10 mouse cellular contexts compared by ENCODE assay signal in genomic region chr17:45806430-45806829, GRCm38 (mm10).
DNase-seq lines count a peak whose midpoint lies in the region; ATAC-seq and TF ChIP-seq lines count a peak whose summit lies in the region.
"Had no signal": no experiment of that assay in that cellular context is flagged by ENCODE, and none has a peak within 500 bp of the region (broad histone marks: within the 10 kb centered on the region; RNA-seq: fewer than 3 reads in every experiment).

No protein-coding gene starts in this region.

- TF ChIP-seq CTCF in lung, embryonic 14.5 days (IDR thresholded peaks at IDR 0.05; ENCODE audit: low read depth): no peak

- H3K9me3 ChIP-seq in forebrain, embryonic 12.5 days: no peaks in the 10 kb centered on the region
- no peaks in the 10 kb centered on the region for H3K9me3 ChIP-seq in forebrain, embryonic 14.5 days (replicated peaks; ENCODE audit: control insufficient read depth, low read length)
- no peaks in the 10 kb centered on the region for H3K9me3 ChIP-seq in lung, embryonic 14.5 days (ENCODE audit: low read depth, low read length)
- no peaks in the 10 kb centered on the region for H3K9me3 ChIP-seq in limb, embryonic 10.5 days (replicated peaks)
- H3K9me3 ChIP-seq: hindbrain, embryonic 13.5 days; liver, embryonic 13.5 days had no signal

- DNase-seq in forebrain, embryonic 14.5 days (ENCODE audit: low spot score): no peak
- DNase-seq in lung, embryonic 14.5 days: no peak
- DNase-seq in lung, postnatal 36 days: no peak
- DNase-seq in embryo, embryonic 10.5 days (ENCODE audit: low spot score): peak; percentile 58
- DNase-seq in limb, embryonic 10.5 days (ENCODE audit: low spot score): peak; percentile 53
- no peak for DNase-seq in cerebellum, adult 9-10 months
- DNase-seq in frontal cortex, postnatal 25 days (ENCODE audit: low spot score in 2 of 2): no peak
- DNase-seq: liver, embryonic 13.5 days had no signal

- H3K4me2 ChIP-seq in forebrain, embryonic 12.5 days: no peak overlapping the region
- H3K4me2 ChIP-seq in forebrain, embryonic 14.5 days (ENCODE audit: low read length): no peak overlapping the region
- H3K4me2 ChIP-seq in lung, embryonic 14.5 days: no peak overlapping the region
- H3K4me2 ChIP-seq: liver, embryonic 13.5 days had no signal

- peaks cover 24% of the 10 kb centered on the region for H3K27me3 ChIP-seq in forebrain, embryonic 12.5 days
- 0 out of 2 replicates have a peak, but pooled peaks cover 3% of the 10 kb centered on the region for H3K27me3 ChIP-seq in forebrain, embryonic 14.5 days (replicated peaks; ENCODE audit: control insufficient read depth, insufficient read depth, low read length)
- peaks cover 7% of the 10 kb centered on the region; the same call in 1 of the 2 replicates for H3K27me3 ChIP-seq in lung, embryonic 14.5 days (ENCODE audit: insufficient read depth, low read length)
- H3K27me3 ChIP-seq in limb, embryonic 10.5 days (ENCODE audit: low read depth, poor library complexity, severe bottlenecking): peaks cover 38% of the 10 kb centered on the region

- ATAC-seq in forebrain, embryonic 12.5 days (ENCODE audit: low FRiP score): no peak
- ATAC-seq in forebrain, embryonic 14.5 days: no peak
- ATAC-seq in lung, embryonic 14.5 days (ENCODE audit: insufficient read depth): no peak

- H3K9ac ChIP-seq in forebrain, embryonic 12.5 days: no peak overlapping the region
- no peak overlapping the region for H3K9ac ChIP-seq in forebrain, embryonic 14.5 days (ENCODE audit: low read length)
- H3K9ac ChIP-seq in lung, embryonic 14.5 days: no peak overlapping the region
- H3K9ac ChIP-seq: hindbrain, embryonic 13.5 days; liver, embryonic 13.5 days had no signal

- H3K4me3 ChIP-seq in forebrain, embryonic 12.5 days (replicated peaks): no peak overlapping the region
- no peak overlapping the region for H3K4me3 ChIP-seq in forebrain, embryonic 14.5 days (ENCODE audit: low read depth, low read length)
- no peak overlapping the region for H3K4me3 ChIP-seq in lung, embryonic 14.5 days (ENCODE audit: low read depth, low read length)
- no peak overlapping the region for H3K4me3 ChIP-seq in limb, embryonic 10.5 days
- H3K4me3 ChIP-seq: hindbrain, embryonic 13.5 days; liver, embryonic 13.5 days had no signal

- 63% methylated on average over 5 of the region's 5 CpGs for WGBS in forebrain, embryonic 12.5 days
- WGBS in forebrain, embryonic 14.5 days: 60% methylated on average over 5 of the region's 5 CpGs
- WGBS in lung, embryonic 14.5 days: 53% methylated on average over 5 of the region's 5 CpGs
- 25% methylated on average over 5 of the region's 5 CpGs for WGBS in limb, embryonic 10.5 days

- H3K4me1 ChIP-seq in forebrain, embryonic 12.5 days: peaks cover 30% of the 10 kb centered on the region
- peaks cover 16% of the 10 kb centered on the region for H3K4me1 ChIP-seq in forebrain, embryonic 14.5 days (ENCODE audit: control insufficient read depth, insufficient read depth, low read length)
- H3K4me1 ChIP-seq in lung, embryonic 14.5 days (ENCODE audit: insufficient read depth): peaks cover 3% of the 10 kb centered on the region; the same call in 1 of the 2 replicates
- H3K4me1 ChIP-seq in limb, embryonic 10.5 days: peaks cover 51% of the 10 kb centered on the region

- 0 out of 2 replicates have a peak overlapping the region, but pooled peaks have one; percentile 13 for H3K27ac ChIP-seq in forebrain, embryonic 12.5 days
- no peak overlapping the region for H3K27ac ChIP-seq in forebrain, embryonic 14.5 days (ENCODE audit: low read depth, low read length)
- H3K27ac ChIP-seq in lung, embryonic 14.5 days (ENCODE audit: low read depth): peak overlapping the region; percentile 3; the same call in 1 of the 2 replicates
- H3K27ac ChIP-seq in limb, embryonic 10.5 days: peak overlapping the region; percentile 82
- H3K27ac ChIP-seq: hindbrain, embryonic 13.5 days; liver, embryonic 13.5 days had no signal

- no peaks in the 10 kb centered on the region for H3K36me3 ChIP-seq in forebrain, embryonic 12.5 days (replicated peaks)
- H3K36me3 ChIP-seq in forebrain, embryonic 14.5 days (ENCODE audit: control insufficient read depth, insufficient read depth, low read length): no peaks in the 10 kb centered on the region
- no peaks in the 10 kb centered on the region for H3K36me3 ChIP-seq in lung, embryonic 14.5 days (ENCODE audit: insufficient read depth)
- H3K36me3 ChIP-seq in limb, embryonic 10.5 days: no peaks in the 10 kb centered on the region
- H3K36me3 ChIP-seq: hindbrain, embryonic 13.5 days; liver, embryonic 13.5 days had no signal

Comparison
In these comparisons a context has a peak if more than half of its experiments do, and no peak if none do; other contexts are left out.
1. DNase-seq: peak in embryo, embryonic 10.5 days (single experiment) and limb, embryonic 10.5 days (single experiment); none in forebrain, embryonic 14.5 days (single experiment), lung, embryonic 14.5 days (single experiment), lung, postnatal 36 days (single experiment), cerebellum, adult 9-10 months (single experiment) and frontal cortex, postnatal 25 days (0 of 2).